Mouse (Mus musculus) MEL (cell line): Measurements from ENCODE around the gene Ccdc115. TPM values are rescaled to one million over a fixed set of nuclear protein-coding genes. Genes with fewer than 3 reads are reported as not detected.

ENCODE experiments used
- DNase-seq: peaks from one replicate; pipeline ENCODE4 v3.0.0; 2011; ENCODE audit warnings: low read depth, low spot score
- H3K27ac ChIP-seq: 2 replicates; pipeline ENCODE4 v1.5.1; 2012; ENCODE audit warnings: low read depth, mild to moderate bottlenecking, control low read depth, low read length, moderate library complexity; ENCODE audit not compliant: control insufficient read depth
- H3K27me3 ChIP-seq, 2 experiments: fragments of 150-350 bp in 1 of 2; sonication (generic) in 1 of 2; 2 replicates each; pipeline ENCODE4 v1.6.1; 2012; ENCODE audit warnings: low read length in 2 of 2, mild to moderate bottlenecking in 2 of 2, improper control_type of control experiment in 1 of 2, moderate library complexity in 1 of 2; ENCODE audit not compliant: insufficient read depth in 2 of 2, control insufficient read depth in 1 of 2
- H3K36me3 ChIP-seq, 2 experiments: 2 replicates each; pipeline ENCODE4 v1.6.1; 2012 to 2014; ENCODE audit warnings: low read length in 2 of 2, improper control_type of control experiment in 1 of 2, inconsistent platforms in 1 of 2, mild to moderate bottlenecking in 1 of 2; ENCODE audit not compliant: insufficient read depth in 2 of 2, control insufficient read depth in 1 of 2
- H3K4me1 ChIP-seq, 2 experiments: fragments of 150-350 bp in 1 of 2; sonication (generic) in 1 of 2; 2 replicates each; pipeline ENCODE4 v1.6.1; 2012; ENCODE audit warnings: low read length in 2 of 2, improper control_type of control experiment in 1 of 2, mild to moderate bottlenecking in 1 of 2; ENCODE audit not compliant: insufficient read depth in 2 of 2, control insufficient read depth in 1 of 2
- H3K4me3 ChIP-seq, 2 experiments: fragments of 150-350 bp in 1 of 2; sonication (generic) in 1 of 2; 2 replicates each; pipeline ENCODE4 v1.5.1; 2012; ENCODE audit warnings: low read depth in 2 of 2, low read length in 2 of 2, mild to moderate bottlenecking in 2 of 2, moderate library complexity in 2 of 2, control low read depth in 1 of 2, improper control_type of control experiment in 1 of 2; ENCODE audit not compliant: control insufficient read depth in 1 of 2, insufficient read depth in 1 of 2
- H3K79me2 ChIP-seq: 2 replicates; pipeline ENCODE4 v1.6.1; 2012; ENCODE audit warnings: mild to moderate bottlenecking, low read length, moderate library complexity; ENCODE audit not compliant: control insufficient read depth, poor library complexity, insufficient read depth
- H3K9ac ChIP-seq: 2 replicates; pipeline ENCODE4 v1.6.1; 2012; ENCODE audit warnings: low read depth, mild to moderate bottlenecking, control low read depth, low read length, moderate library complexity; ENCODE audit not compliant: control insufficient read depth, poor library complexity, severe bottlenecking
- H3K9me3 ChIP-seq: fragments of 150-350 bp; sonication (generic); replicated peaks from 2 replicates; pipeline ENCODE4 v1.6.1; 2012; ENCODE audit warnings: mild to moderate bottlenecking, low read length, improper control_type of control experiment, moderate library complexity; ENCODE audit not compliant: insufficient read depth
- CHD1 ChIP-seq: IDR thresholded peaks from 2 replicates; pipeline ENCODE4 v1.6.1; 2012; ENCODE audit warnings: low read depth, mild to moderate bottlenecking, inconsistent platforms, low read length, improper control_type of control experiment
- E2F4 ChIP-seq: IDR thresholded peaks from 2 replicates; pipeline ENCODE4 v1.6.1; 2011; ENCODE audit warnings: low read depth, low read length, improper control_type of control experiment, borderline replicate concordance
- EP300 ChIP-seq, 2 experiments: IDR thresholded peaks; 2 replicates each; pipeline ENCODE4 v1.6.1; 2011; ENCODE audit warnings: improper control_type of control experiment in 2 of 2, low read length in 2 of 2, low read depth in 1 of 2, mild to moderate bottlenecking in 1 of 2
- ETS1 ChIP-seq: IDR thresholded peaks from 2 replicates; pipeline ENCODE4 v1.6.1; 2012; ENCODE audit warnings: low read depth, mild to moderate bottlenecking, inconsistent platforms, low read length, improper control_type of control experiment, moderate library complexity
- GATA1 ChIP-seq: IDR thresholded peaks from 2 replicates; pipeline ENCODE4 v1.6.1; 2011; ENCODE audit warnings: low read depth, low read length, improper control_type of control experiment
- JUND ChIP-seq: IDR thresholded peaks from 2 replicates; pipeline ENCODE4 v1.6.1; 2011; ENCODE audit warnings: low read depth, mild to moderate bottlenecking, improper control_type of control experiment, low read length
- KAT2A ChIP-seq: conservative IDR thresholded peaks from 2 replicates; pipeline ENCODE4 v1.6.1; 2012; ENCODE audit warnings: low read depth, low read length, improper control_type of control experiment, inconsistent platforms
- MAFK ChIP-seq: IDR thresholded peaks from 2 replicates; pipeline ENCODE4 v1.6.1; 2011; ENCODE audit warnings: low read depth, mild to moderate bottlenecking, low read length, improper control_type of control experiment, borderline replicate concordance
- MAX ChIP-seq: IDR thresholded peaks from 2 replicates; pipeline ENCODE4 v1.6.1; 2011; ENCODE audit warnings: low read length, improper control_type of control experiment
- MAZ ChIP-seq: IDR thresholded peaks from 2 replicates; pipeline ENCODE4 v1.6.1; 2012; ENCODE audit warnings: low read depth, mild to moderate bottlenecking, inconsistent platforms, low read length, improper control_type of control experiment
- MEF2A ChIP-seq: IDR thresholded peaks from 2 replicates; pipeline ENCODE4 v1.6.1; 2014; ENCODE audit warnings: low read depth, mild to moderate bottlenecking, inconsistent platforms, low read length, improper control_type of control experiment; ENCODE audit not compliant: poor library complexity, insufficient replicate concordance, severe bottlenecking; ENCODE audit errors: extremely low read depth
- NELFE ChIP-seq: IDR thresholded peaks from 2 replicates; pipeline ENCODE4 v1.6.1; 2011; ENCODE audit warnings: low read depth, low read length, improper control_type of control experiment
- NRF1 ChIP-seq: IDR thresholded peaks from 2 replicates; pipeline ENCODE4 v1.6.1; 2014; ENCODE audit warnings: low read depth, mild to moderate bottlenecking, inconsistent platforms, low read length, improper control_type of control experiment, moderate library complexity; ENCODE audit not compliant: poor library complexity, insufficient read depth, severe bottlenecking
- POLR2A ChIP-seq, 2 experiments: IDR thresholded peaks; 2 replicates each; pipeline ENCODE4 v1.6.1; 2011 to 2012; ENCODE audit warnings: low read length in 2 of 2, mild to moderate bottlenecking in 2 of 2, control low read depth in 1 of 2, improper control_type of control experiment in 1 of 2, low read depth in 1 of 2, moderate library complexity in 1 of 2; ENCODE audit not compliant: control insufficient read depth in 1 of 2, insufficient read depth in 1 of 2, poor library complexity in 1 of 2
- RCOR1 ChIP-seq: IDR thresholded peaks from 2 replicates; pipeline ENCODE4 v1.6.1; 2012; ENCODE audit warnings: low read depth, mild to moderate bottlenecking, inconsistent platforms, low read length, improper control_type of control experiment
- TBP ChIP-seq: IDR thresholded peaks from 2 replicates; pipeline ENCODE4 v1.8.0; 2011; ENCODE audit warnings: low read depth, low read length, improper control_type of control experiment
- TCF12 ChIP-seq: IDR thresholded peaks from 2 replicates; pipeline ENCODE4 v1.6.1; 2014; ENCODE audit warnings: low read depth, mild to moderate bottlenecking, inconsistent platforms, low read length, improper control_type of control experiment, moderate library complexity
- USF2 ChIP-seq, 2 experiments: IDR thresholded peaks; 2 replicates each; pipeline ENCODE4 v1.6.1; 2011 to 2012; ENCODE audit warnings: improper control_type of control experiment in 2 of 2, low read length in 2 of 2, borderline replicate concordance in 1 of 2, inconsistent platforms in 1 of 2, low read depth in 1 of 2, mild to moderate bottlenecking in 1 of 2; ENCODE audit not compliant: insufficient read depth in 1 of 2
- ZC3H11A ChIP-seq: IDR thresholded peaks from 2 replicates; pipeline ENCODE4 v1.6.1; 2012; ENCODE audit warnings: low read depth, mild to moderate bottlenecking, inconsistent platforms, low read length, improper control_type of control experiment
- ZNF384 ChIP-seq: IDR thresholded peaks from 2 replicates; pipeline ENCODE4 v1.6.1; 2012; ENCODE audit warnings: low read depth, mild to moderate bottlenecking, inconsistent platforms, low read length, improper control_type of control experiment
- polyA plus RNA-seq, 2 experiments: library from polyadenylated mRNA; stranded (reverse) in 1 of 2; unstranded in 1 of 2; fragments of >175 nt in 1 of 2; fragments of >200 nt in 1 of 2; gene quantifications; 2 replicates each; pipeline versions ENCODE4 v1.2.1 to v1.2.4; 2012; ENCODE audit warnings: low replicate concordance in 2 of 2, low read depth in 1 of 2; ENCODE audit not compliant: insufficient read length in 2 of 2, insufficient read depth in 1 of 2, missing spikeins in 1 of 2
- total RNA-seq: library from RNA; depleted of rRNA; stranded (reverse); fragments of 300-350 nt; gene quantifications from 2 replicates; pipeline ENCODE4 v1.2.3, GENCODE M21; 2012

Ccdc115 gene
- total and polyA plus RNA-seq, 3 experiments, result 63.4 to 78.7 TPM; not detected in 1

DNA sequence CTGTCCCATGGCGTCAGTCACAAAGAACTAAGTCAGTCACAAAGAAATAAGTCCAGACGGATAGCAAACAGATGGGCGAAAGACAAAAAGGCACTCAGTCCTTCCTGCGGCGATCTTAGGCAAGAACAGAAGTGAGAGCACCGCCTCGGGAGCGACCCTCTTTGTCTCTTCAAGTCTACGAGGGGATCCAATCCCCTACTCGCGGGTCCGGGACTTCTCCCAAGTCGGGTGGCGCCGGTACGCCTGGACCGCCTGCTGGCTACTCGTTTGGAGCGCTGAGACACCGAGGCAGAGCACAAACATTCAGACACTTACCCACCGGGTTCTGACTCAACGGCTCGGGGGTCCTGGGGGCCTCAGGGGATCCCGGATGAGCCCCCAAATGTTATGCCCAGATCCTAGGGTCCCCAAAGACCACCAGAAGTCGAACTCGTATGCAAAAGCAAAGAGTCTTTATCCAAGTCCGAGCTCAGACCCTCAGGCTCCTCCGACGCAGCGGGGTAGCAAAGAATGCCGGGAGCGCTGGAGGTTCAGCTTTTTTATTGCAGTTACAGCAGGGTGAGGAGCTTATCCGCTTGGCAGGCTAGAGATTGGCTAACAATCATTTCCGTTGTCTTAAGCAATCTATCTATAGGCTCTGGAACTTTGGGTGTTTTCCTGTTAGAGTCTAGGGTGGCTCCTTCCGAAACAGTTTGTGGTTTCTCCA lies 6.5 kb downstream of the Ccdc115 start:
- H3K9ac ChIP-seq, result no peak overlapping the region
- peaks cover 0 to 2% of the 10 kb centered on the region in 2 experiments; a peak in 1 of 4 replicates for H3K27me3 ChIP-seq
- H3K27ac ChIP-seq, result no peak overlapping the region
- no peaks in the 10 kb centered on the region for H3K9me3 ChIP-seq
- H3K4me1 ChIP-seq, result no peaks in the 10 kb centered on the region
- TF ChIP-seq NRF1 (no peak), JUND (no peak), EP300 (IDR thresholded peaks at IDR 0.05; ENCODE audit: low read depth in 1 of 2, low read length in 2 of 2) (no peak), POLR2A (IDR thresholded peaks at IDR 0.05; ENCODE audit: control insufficient read depth in 1 of 2, insufficient read depth in 1 of 2, low read depth in 1 of 2, low read length in 2 of 2, poor library complexity in 1 of 2) (no peak), MAX (no peak), GATA1 (no peak), E2F4 (no peak)
- TF ChIP-seq, all 39 proteins: peak for 0
- Histone ChIP-seq H3K4me3 (no peak overlapping the region), H3K36me3 (peaks cover 0 to 1% of the 10 kb centered on the region in 2 experiments; a peak in 2 of 4 replicates), H3K79me2 (no peaks in the 10 kb centered on the region; the same call in 1 of the 2 replicates)
- no peak for DNase-seq

DNA sequence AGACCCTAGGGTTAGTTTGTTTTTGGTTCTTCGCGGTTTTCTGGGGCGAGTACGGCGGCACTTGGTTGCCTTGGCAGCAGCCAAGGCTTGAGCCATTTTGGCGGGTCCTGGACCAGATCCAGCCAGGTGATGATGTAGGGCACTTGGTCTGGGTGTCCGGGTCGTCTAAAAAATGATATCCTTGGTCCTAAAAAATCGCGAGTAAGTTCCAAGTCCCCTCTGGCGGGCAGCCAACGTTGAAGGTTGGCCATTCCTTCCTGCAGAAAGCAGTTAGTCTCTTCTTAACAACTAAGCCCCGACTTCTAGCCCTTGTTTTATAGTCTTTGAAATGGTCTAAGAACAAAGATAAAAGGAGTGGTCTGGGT lies 7.1 kb downstream of the Ccdc115 start:
- no peaks in the 10 kb centered on the region; the same call in 1 of the 2 replicates for H3K79me2 ChIP-seq
- H3K9me3 ChIP-seq, result no peaks in the 10 kb centered on the region
- peaks cover 0 to 2% of the 10 kb centered on the region in 2 experiments; a peak in 1 of 4 replicates for H3K27me3 ChIP-seq
- no peak overlapping the region for H3K27ac ChIP-seq
- H3K9ac ChIP-seq, result no peak overlapping the region
- H3K4me1 ChIP-seq, result no peaks in the 10 kb centered on the region
- TF ChIP-seq NELFE, result no peak
- TF ChIP-seq TCF12, result no peak
- no peak for TF ChIP-seq USF2 (IDR thresholded peaks at IDR 0.05; ENCODE audit: borderline replicate concordance in 1 of 2, insufficient read depth in 1 of 2, low read depth in 1 of 2, low read length in 2 of 2)
- TF ChIP-seq GATA1, result no peak
- TF ChIP-seq ZNF384, result no peak
- no peak for TF ChIP-seq RCOR1
- no peaks in the 10 kb centered on the region for H3K36me3 ChIP-seq
- DNase-seq, result no peak
- H3K4me3 ChIP-seq, result no peak overlapping the region

DNA sequence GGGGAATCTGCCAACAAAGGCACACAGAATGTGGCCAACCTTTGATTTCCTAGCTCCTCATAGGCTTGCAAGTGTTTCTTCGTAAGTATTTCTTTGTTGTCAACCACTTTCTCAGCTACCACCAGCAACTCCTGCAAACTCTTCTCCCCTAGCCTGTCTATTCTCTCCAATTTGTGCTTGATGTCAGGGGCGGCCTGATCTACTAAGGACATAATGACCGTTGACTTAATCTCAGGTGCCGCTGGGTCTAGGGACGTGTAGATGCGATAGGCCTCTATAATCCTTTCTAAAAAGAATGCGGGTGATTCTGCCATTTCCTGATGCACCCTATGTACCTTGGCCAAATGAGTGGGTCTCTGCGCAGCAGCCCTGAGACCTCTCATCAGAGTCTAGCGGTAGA lies 8.0 kb downstream of the Ccdc115 start:
- DNase-seq, result no peak

More for the DNA sequence above, 8.0 kb downstream of the Ccdc115 start:
- no peaks in the 10 kb centered on the region; the same call in 1 of the 2 replicates for H3K79me2 ChIP-seq
- peaks cover 0 to 2% of the 10 kb centered on the region in 2 experiments; a peak in 1 of 4 replicates for H3K27me3 ChIP-seq
- no peaks in the 10 kb centered on the region for H3K9me3 ChIP-seq
- H3K4me3 ChIP-seq, result no peak overlapping the region
- no peak overlapping the region for H3K9ac ChIP-seq
- H3K36me3 ChIP-seq, result no peaks in the 10 kb centered on the region
- TF ChIP-seq CHD1 (no peak), NELFE (no peak), KAT2A (no peak), MAZ (no peak), GATA1 (no peak), NRF1 (no peak), MAFK (no peak), ZC3H11A (no peak), MEF2A (no peak), TBP (no peak), ETS1 (no peak), TCF12 (no peak), POLR2A (IDR thresholded peaks at IDR 0.05; ENCODE audit: control insufficient read depth in 1 of 2, insufficient read depth in 1 of 2, low read depth in 1 of 2, low read length in 2 of 2, poor library complexity in 1 of 2) (no peak)
- no peak overlapping the region for H3K27ac ChIP-seq
- H3K4me1 ChIP-seq, result no peaks in the 10 kb centered on the region
